Mouse (Mus musculus): ENCODE measurements around the gene Itga10.
"Not testable (repeated sequence)": the region's sequence is repeated elsewhere in the genome, so short reads cannot be mapped to it uniquely, and the experiment has no call there.

Gene Itga10

GRCm38 (mm10) chr3:96634928-96635879 lies 10.2 kb upstream of the Itga10 start, which contains the start of the genes Pex11b and Gm42957:
Gene Pex11b, plus strand, starts transcription at chr3:96635376.
Gene Gm42957, plus strand, starts transcription at chr3:96635474.
- DNase-seq (ENCODE audit: low read depth, low spot score), result peak; percentile 75

GRCm38 (mm10) chr3:96635906-96636305 lies 9.5 kb upstream of the Itga10 start:
- no peak for DNase-seq (ENCODE audit: low read depth, low spot score)

GRCm38 (mm10) chr3:96636448-96636847 lies 8.9 kb upstream of the Itga10 start:
- no peak for DNase-seq (ENCODE audit: low read depth, low spot score)

GRCm38 (mm10) chr3:96639219-96639618 lies 6.2 kb upstream of the Itga10 start:
- peak; percentile 28 for DNase-seq (ENCODE audit: low read depth, low spot score)

- DNase-seq (ENCODE audit: low read depth, low spot score), result no peak
Observed at GRCm38 (mm10) chr3:96647365-96647764, 2.0 kb downstream of the Itga10 start.

- DNase-seq (ENCODE audit: low read depth, low spot score), result no peak
Observed at GRCm38 (mm10) chr3:96660901-96661300, 15.5 kb downstream of the Itga10 start.

GRCm38 (mm10) chr3:96662731-96663316 lies 17.4 kb downstream of the Itga10 start:
- no peak for DNase-seq (ENCODE audit: low read depth, low spot score)

- DNase-seq (ENCODE audit: low read depth, low spot score), result peak; percentile 68
Observed at GRCm38 (mm10) chr3:96663432-96664239, 18.3 kb downstream of the Itga10 start.

GRCm38 (mm10) chr3:96665732-96666363 lies 20.5 kb downstream of the Itga10 start:
- not testable (repeated sequence) for DNase-seq (ENCODE audit: low read depth, low spot score)

- no peak for DNase-seq (ENCODE audit: low read depth, low spot score)
Observed at GRCm38 (mm10) chr3:96666916-96667315, 21.5 kb downstream of the Itga10 start.

GRCm38 (mm10) chr3:96667316-96667715 lies 21.9 kb downstream of the Itga10 start:
- DNase-seq (ENCODE audit: low read depth, low spot score), result no peak

- no peak for DNase-seq (ENCODE audit: low read depth, low spot score)
Observed at GRCm38 (mm10) chr3:96668424-96669067, 23.2 kb downstream of the Itga10 start.

GRCm38 (mm10) chr3:96669727-96670468 lies 24.5 kb downstream of the Itga10 start, which contains the start of gene Ankrd35:
Gene Ankrd35, plus strand, starts transcription at chr3:96670131.
- peak; percentile 81 for DNase-seq (ENCODE audit: low read depth, low spot score)

GRCm38 (mm10) chr3:96671519-96671918 lies 26.1 kb downstream of the Itga10 start:
- DNase-seq (ENCODE audit: low read depth, low spot score), result no peak

GRCm38 (mm10) chr3:96673514-96673913 lies 28.1 kb downstream of the Itga10 start:
- no peak for DNase-seq (ENCODE audit: low read depth, low spot score)

- DNase-seq (ENCODE audit: low read depth, low spot score), result no peak
Observed at GRCm38 (mm10) chr3:96674442-96674841, 29.1 kb downstream of the Itga10 start.

- DNase-seq (ENCODE audit: low read depth, low spot score), result no peak
Observed at GRCm38 (mm10) chr3:96675171-96675570, 29.8 kb downstream of the Itga10 start.

GRCm38 (mm10) chr3:96675690-96676089 lies 30.3 kb downstream of the Itga10 start:
- no peak for DNase-seq (ENCODE audit: low read depth, low spot score)

- DNase-seq (ENCODE audit: low read depth, low spot score), result no peak
Observed at GRCm38 (mm10) chr3:96678456-96678855, 33.1 kb downstream of the Itga10 start.

- DNase-seq (ENCODE audit: low read depth, low spot score), result no peak
Observed at GRCm38 (mm10) chr3:96679159-96679674, 33.8 kb downstream of the Itga10 start.

Data from skeletal muscle tissue, adult 2 months (tissue).